Mouse (Mus musculus) brain, adult 2 months (tissue): Measurements from ENCODE around the gene Ccdc86.

Experiments used
- DNase-seq: peaks from one replicate; pipeline ENCODE4 v3.0.0; 2011; ENCODE audit warnings: low read depth, low spot score

Ccdc86 gene

GRCm38 (mm10) chr19:10949112-10949511 is at the start of gene Ccdc86:
TSS of gene Ccdc86 (minus strand) at chr19:10949266.
- DNase-seq = peak; percentile 100

- DNase-seq = no peak
Measured at GRCm38 (mm10) chr19:10993150-10993549, 44.1 kb upstream of the Ccdc86 start, which contains the start of gene Ms4a15. TSS of gene Ms4a15 (minus strand) at chr19:10993250.

- no peak for DNase-seq
Measured at GRCm38 (mm10) chr19:10991911-10992310, 42.8 kb upstream of the Ccdc86 start.

DNA sequence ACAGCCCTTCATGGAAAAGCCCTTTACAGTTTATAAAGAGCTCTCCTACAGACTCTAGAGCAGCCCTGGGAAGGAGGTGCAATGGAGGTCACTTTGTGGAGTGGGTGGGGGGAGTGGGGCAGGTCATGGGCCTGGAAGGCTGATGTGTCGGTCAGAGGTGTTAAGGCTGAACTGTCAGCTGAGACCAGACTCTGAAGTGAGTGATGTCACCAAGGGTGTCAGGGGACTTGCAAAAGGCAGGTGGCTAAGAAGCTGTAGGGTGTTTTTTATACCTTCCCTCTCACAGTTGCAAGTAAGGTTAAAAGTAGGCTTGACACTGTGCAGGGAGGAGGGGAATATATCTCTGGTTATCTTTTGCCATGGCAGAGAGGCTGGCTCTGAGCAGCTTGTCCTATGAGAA is 41.7 kb upstream of the Ccdc86 start:
- no peak for DNase-seq

- DNase-seq = no peak
Measured at GRCm38 (mm10) chr19:10988563-10988962, 39.5 kb upstream of the Ccdc86 start.

DNA sequence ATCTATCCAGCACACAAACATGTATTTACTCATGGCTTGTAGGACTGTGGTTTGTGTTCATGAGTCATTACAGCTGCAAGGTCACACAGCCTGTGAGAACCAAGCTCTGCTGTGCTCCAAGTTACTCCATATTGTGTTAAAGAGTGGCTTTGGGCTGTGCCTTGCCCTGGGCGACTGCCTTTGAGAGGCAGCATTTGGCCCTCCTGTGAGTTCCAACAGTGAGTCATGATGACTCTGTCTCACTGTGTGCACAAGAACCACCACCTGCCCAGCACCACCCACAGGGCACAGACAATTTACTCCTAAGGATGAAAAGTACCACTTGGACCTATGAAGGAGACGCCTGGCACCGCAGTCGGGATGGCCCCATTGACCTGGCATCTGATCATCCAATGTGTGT is 36.8 kb upstream of the Ccdc86 start:
- peak; percentile 41 for DNase-seq

DNA sequence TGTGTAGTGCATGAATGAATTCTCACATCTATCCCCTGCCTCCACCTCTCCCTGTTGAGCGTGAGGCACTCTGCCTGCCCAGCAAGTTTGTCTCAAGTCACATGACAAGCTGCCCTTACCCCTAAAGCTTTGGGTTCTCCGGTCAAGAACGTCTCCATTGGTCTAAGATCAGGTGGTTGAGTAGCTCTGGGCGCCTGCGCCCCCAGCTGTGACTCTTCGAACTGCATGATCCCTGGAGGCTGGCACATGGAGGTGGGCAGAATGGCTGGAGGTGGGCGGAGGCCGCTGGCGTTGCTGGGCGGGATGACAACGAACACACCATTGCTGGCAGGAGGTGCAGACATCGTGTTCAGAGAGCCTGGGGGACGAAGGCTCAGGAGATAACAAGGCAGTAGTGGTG is 35.5 kb upstream of the Ccdc86 start:
- DNase-seq = no peak

- DNase-seq = peak; percentile 32
Measured at GRCm38 (mm10) chr19:10983146-10983545, 34.1 kb upstream of the Ccdc86 start.

DNA sequence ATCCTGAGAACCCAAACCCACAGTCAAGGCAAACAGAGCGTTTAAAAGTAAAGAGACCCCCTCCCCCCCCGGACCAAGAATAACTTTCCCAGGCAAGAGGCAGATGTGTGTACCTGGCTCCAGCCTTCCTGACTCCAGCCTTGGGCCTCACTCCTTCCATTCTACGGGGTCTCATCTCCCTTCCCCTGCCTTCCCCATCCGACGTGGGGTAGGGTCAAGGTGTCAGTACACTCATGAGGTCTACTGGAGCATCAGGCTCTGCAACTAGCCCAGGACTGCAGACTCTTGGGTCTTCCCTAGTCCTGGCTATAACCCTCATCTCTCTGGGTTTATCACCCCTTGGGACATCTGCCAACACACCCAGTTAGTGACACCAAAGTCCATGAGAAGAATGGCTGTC is 31.1 kb upstream of the Ccdc86 start:
- DNase-seq = no peak

GRCm38 (mm10) chr19:10979184-10980168 is 30.4 kb upstream of the Ccdc86 start:
- peak; percentile 80 for DNase-seq

DNA sequence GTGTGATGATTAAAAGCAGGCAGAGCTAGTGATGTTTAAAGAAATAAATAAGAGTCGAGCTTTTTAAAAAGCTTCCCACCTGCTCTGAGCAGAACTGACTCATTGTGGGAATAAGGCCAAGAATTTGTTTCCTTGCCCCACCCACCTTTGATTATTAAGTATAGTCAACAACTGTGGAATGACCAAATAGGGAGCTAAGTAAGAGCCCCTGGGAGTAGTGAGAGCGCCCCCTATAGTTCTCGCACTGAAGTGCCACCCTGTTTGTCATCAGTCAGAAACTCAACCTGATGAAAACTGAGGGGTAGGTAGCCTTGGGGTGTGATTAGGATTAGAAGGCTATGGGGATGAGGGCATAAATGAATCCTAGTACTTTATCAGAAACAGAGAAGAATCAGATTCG is 27.3 kb upstream of the Ccdc86 start:
- DNase-seq = peak; percentile 16

GRCm38 (mm10) chr19:10975187-10975586 is 26.1 kb upstream of the Ccdc86 start:
- no peak for DNase-seq

- no peak for DNase-seq
Measured at GRCm38 (mm10) chr19:10974238-10974865, 25.3 kb upstream of the Ccdc86 start, which contains the start of gene Ms4a10. TSS of gene Ms4a10 (minus strand) at chr19:10974670.

DNA sequence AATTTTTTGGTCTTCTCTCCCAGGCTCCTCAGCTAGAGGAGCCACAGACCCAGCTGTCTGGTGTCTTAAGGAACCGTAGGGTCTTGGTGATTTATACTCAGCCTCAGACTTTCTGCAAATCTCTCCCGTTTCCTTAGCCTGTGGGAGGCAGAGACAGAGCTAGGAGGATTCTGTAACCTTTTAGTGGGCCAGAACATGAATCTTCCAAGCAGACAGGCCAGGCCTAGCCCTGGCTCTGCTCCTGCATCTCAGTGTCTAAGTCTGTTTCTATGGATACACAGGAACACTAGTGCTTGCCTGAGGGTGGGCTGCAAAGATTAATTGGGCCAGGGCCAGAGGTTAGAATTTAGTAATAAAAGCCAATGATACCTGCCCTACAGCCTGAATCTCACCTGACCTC is 24.1 kb upstream of the Ccdc86 start:
- no peak for DNase-seq

DNA sequence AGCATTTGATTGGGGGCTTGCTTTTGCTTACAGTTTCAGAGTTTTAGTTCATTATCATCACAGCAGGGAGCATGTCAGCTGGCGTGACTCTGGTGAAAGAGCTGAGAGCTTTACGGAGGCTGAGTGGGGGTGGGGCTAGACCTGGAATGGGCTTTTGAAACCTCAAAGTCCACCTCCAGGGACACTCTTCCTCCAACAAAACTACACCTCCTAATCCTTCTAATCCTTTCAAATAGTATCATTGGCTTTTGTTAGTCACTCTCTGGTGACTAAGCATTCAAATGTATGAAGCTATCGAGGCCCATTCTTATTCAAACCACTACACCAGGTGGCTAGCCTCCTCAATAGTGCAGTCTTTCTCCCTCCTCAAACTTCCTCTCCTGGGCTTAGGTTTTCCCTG is 23.6 kb upstream of the Ccdc86 start:
- DNase-seq = no peak

- DNase-seq = no peak
Measured at GRCm38 (mm10) chr19:10970457-10970856, 21.4 kb upstream of the Ccdc86 start.

DNA sequence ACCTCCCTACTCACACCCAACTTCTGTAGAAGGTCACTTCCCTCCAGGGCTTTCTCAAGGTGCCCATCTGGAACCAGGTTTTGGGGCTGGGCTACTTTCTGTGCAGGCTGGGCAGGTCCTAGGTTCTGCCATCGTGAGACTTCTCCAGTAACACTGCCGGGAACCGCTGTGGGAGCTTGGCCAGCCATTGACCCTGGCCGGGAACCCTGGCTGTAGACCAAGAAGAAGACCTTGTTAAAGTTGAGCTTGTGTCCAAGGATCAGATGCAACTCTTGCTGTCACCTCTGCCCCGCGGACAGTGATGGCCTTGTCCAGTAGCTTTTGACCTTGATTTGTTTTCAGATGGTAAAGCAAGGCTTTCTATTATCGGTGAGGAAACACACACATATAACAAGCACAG is 19.5 kb upstream of the Ccdc86 start:
- no peak for DNase-seq

GRCm38 (mm10) chr19:10965721-10966120 is 16.7 kb upstream of the Ccdc86 start:
- DNase-seq = no peak

DNA sequence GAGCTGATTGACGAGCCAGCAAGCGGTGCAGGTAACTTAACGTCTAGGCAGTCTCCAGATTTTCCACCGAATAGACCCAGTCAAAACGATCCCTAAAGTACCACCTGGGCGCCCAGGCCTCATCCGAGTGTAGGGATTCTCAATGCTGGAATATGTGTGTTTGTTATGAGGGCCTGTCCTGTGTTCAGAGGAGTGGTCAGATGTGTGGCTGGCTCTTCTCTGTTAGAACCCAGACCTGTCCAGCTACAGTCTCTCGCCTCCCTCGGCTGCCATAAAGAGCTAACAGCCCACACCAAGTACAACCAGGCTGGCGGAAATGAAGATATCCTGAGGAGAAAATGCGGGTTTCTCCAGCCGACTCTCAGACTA is 10.9 kb upstream of the Ccdc86 start:
- no peak for DNase-seq

- peak; percentile 85 for DNase-seq
Measured at GRCm38 (mm10) chr19:10959085-10959977, 10.3 kb upstream of the Ccdc86 start.

GRCm38 (mm10) chr19:10952021-10952939 is 3.2 kb upstream of the Ccdc86 start:
- DNase-seq = peak; percentile 77
